ENCODE assay signal across 19 mouse cellular contexts in genomic region chr1:194704171-194704855, GRCm38 (mm10).
A peak's percentile ranks its signal among the peaks of the same experiment; 100 is the strongest.
DNase-seq lines count a peak whose midpoint lies in the region; ATAC-seq lines count a peak whose summit lies in the region.
"Had no signal": no experiment of that assay in that cellular context is flagged by ENCODE, and none has a peak within 500 bp of the region (broad histone marks: within the 10 kb centered on the region; RNA-seq: fewer than 3 reads in every experiment).

No protein-coding gene starts in this region.

- no peak overlapping the region for H3K27ac ChIP-seq in kidney, embryonic 15.5 days
- H3K27ac ChIP-seq: embryonic facial prominence, embryonic 13.5 days; heart, embryonic 10.5 days; hindbrain, embryonic 13.5 days; limb, embryonic 13.5 days; liver, embryonic 15.5 days; midbrain, embryonic 15.5 days had no signal

- H3K4me3 ChIP-seq in kidney, embryonic 15.5 days (replicated peaks) = no peak overlapping the region
- H3K4me3 ChIP-seq: embryonic facial prominence, embryonic 13.5 days; heart, embryonic 10.5 days; hindbrain, embryonic 13.5 days; limb, embryonic 13.5 days; liver, embryonic 15.5 days; megakaryocyte, embryonic 14.5 days; midbrain, embryonic 15.5 days; myocyte had no signal

- no peaks in the 10 kb centered on the region for H3K9me3 ChIP-seq in kidney, embryonic 15.5 days (replicated peaks)
- H3K9me3 ChIP-seq: embryonic facial prominence, embryonic 13.5 days; G1E; heart, embryonic 10.5 days; hindbrain, embryonic 13.5 days; limb, embryonic 13.5 days; liver, embryonic 15.5 days; megakaryocyte, embryonic 14.5 days; midbrain, embryonic 15.5 days had no signal

- H3K9ac ChIP-seq in kidney, embryonic 15.5 days = no peak overlapping the region
- H3K9ac ChIP-seq: embryonic facial prominence, embryonic 13.5 days; hindbrain, embryonic 13.5 days; limb, embryonic 13.5 days; liver, embryonic 15.5 days; midbrain, embryonic 15.5 days had no signal

- ATAC-seq in kidney, embryonic 15.5 days (replicated peaks; ENCODE audit: low FRiP score) = no peak
- ATAC-seq: midbrain, embryonic 15.5 days had no signal

- peaks cover 14% of the 10 kb centered on the region; the same call in 1 of the 2 replicates for H3K4me1 ChIP-seq in kidney, embryonic 15.5 days
- H3K4me1 ChIP-seq: liver, embryonic 15.5 days; megakaryocyte, embryonic 14.5 days had no signal

- no peaks in the 10 kb centered on the region for H3K36me3 ChIP-seq in kidney, embryonic 15.5 days
- H3K36me3 ChIP-seq: embryonic facial prominence, embryonic 13.5 days; G1E; heart, embryonic 10.5 days; limb, embryonic 13.5 days; liver, embryonic 15.5 days; midbrain, embryonic 15.5 days had no signal

- H3K4me2 ChIP-seq in kidney, embryonic 15.5 days = no peak overlapping the region
- H3K4me2 ChIP-seq: embryonic facial prominence, embryonic 13.5 days; hindbrain, embryonic 13.5 days; limb, embryonic 13.5 days; liver, embryonic 15.5 days; midbrain, embryonic 15.5 days had no signal

- DNase-seq in adrenal gland, postnatal 14 days = peak; percentile 54
- no peak for DNase-seq in adrenal gland, postnatal 4 days (ENCODE audit: low spot score in 2 of 2)
- peak; percentile 9 for DNase-seq in kidney, postnatal 14 days
- DNase-seq in lung, postnatal 10 days = peak; percentile 7
- DNase-seq in lung, postnatal 25 days (ENCODE audit: low spot score) = no peak
- peak; percentile 14 for DNase-seq in thymus, postnatal 4 days
- DNase-seq in thymus, postnatal 10 days (ENCODE audit: low spot score in 2 of 2) = no peak
- DNase-seq: cerebellum, adult 11-12 months; cerebellum, postnatal 14 days had no signal

- no peaks in the 10 kb centered on the region for H3K27me3 ChIP-seq in kidney, embryonic 15.5 days
- H3K27me3 ChIP-seq: embryonic facial prominence, embryonic 13.5 days; hindbrain, embryonic 13.5 days; limb, embryonic 13.5 days; liver, embryonic 15.5 days; midbrain, embryonic 15.5 days had no signal

- WGBS in kidney, embryonic 15.5 days = 72% methylated on average over 1 of the region's 1 CpGs

Comparison
In these comparisons a context has a peak if more than half of its experiments do, and no peak if none do; other contexts are left out.
1. DNase-seq: peak in adrenal gland, postnatal 14 days (single experiment), kidney, postnatal 14 days (single experiment), lung, postnatal 10 days (single experiment) and thymus, postnatal 4 days (single experiment); none in adrenal gland, postnatal 4 days (0 of 2), lung, postnatal 25 days (single experiment) and thymus, postnatal 10 days (0 of 2).